Mouse (Mus musculus) midbrain, embryonic 14.5 days (tissue): ENCODE data around the gene Ankrd13b. TPM values are rescaled to one million over a fixed set of nuclear protein-coding genes. Genes with fewer than 3 reads are reported as not detected.
"Not testable (repeated sequence)": the region's sequence is repeated elsewhere in the genome, so short reads cannot be mapped to it uniquely, and the experiment has no call there.

Source experiments
- ATAC-seq: fragments of 200-750 bp; cut with Nextera tagmentation; 2 replicates; pipeline ENCODE4 v1.8.0; 2017; ENCODE audit warnings: moderate number of reproducible peaks, moderate library complexity; ENCODE audit not compliant: low FRiP score, low TSS enrichment
- DNase-seq: peaks from one replicate; pipeline ENCODE4 v3.0.0-alpha.2; 2015
- H3K27ac ChIP-seq: fragments of 300-500 bp; sonication (generic); replicated peaks from 2 replicates; pipeline ENCODE4 v1.5.1; 2014; ENCODE audit warnings: mild to moderate bottlenecking, low read depth, low read length, moderate library complexity
- H3K27me3 ChIP-seq: fragments of 300-500 bp; sonication (generic); 2 replicates; pipeline ENCODE4 v1.6.1; 2014; ENCODE audit warnings: low read length, control low read depth, mixed read lengths; ENCODE audit not compliant: control insufficient read depth, insufficient read depth
- H3K36me3 ChIP-seq: fragments of 300-500 bp; sonication (generic); 2 replicates; pipeline ENCODE4 v1.6.1; 2014; ENCODE audit warnings: low read length, control low read depth; ENCODE audit not compliant: control insufficient read depth, insufficient read depth
- H3K4me1 ChIP-seq: fragments of 300-500 bp; sonication (generic); 2 replicates; pipeline ENCODE4 v1.6.1; 2014; ENCODE audit warnings: mild to moderate bottlenecking, antibody characterized with exemption, low read length, control low read depth; ENCODE audit not compliant: control insufficient read depth, insufficient read depth
- H3K4me2 ChIP-seq: fragments of 300-500 bp; sonication (generic); 2 replicates; pipeline ENCODE4 v1.6.1; 2014; ENCODE audit warnings: mild to moderate bottlenecking, low read length, moderate library complexity
- H3K4me3 ChIP-seq: fragments of 300-500 bp; sonication (generic); replicated peaks from 2 replicates; pipeline ENCODE4 v1.5.1; 2014; ENCODE audit warnings: low read depth, low read length
- H3K9ac ChIP-seq: fragments of 300-500 bp; sonication (generic); replicated peaks from 2 replicates; pipeline ENCODE4 v1.6.1; 2014; ENCODE audit warnings: mild to moderate bottlenecking, low read length, moderate library complexity
- H3K9me3 ChIP-seq: fragments of 300-500 bp; sonication (generic); 2 replicates; pipeline ENCODE4 v1.6.1; 2016; ENCODE audit warnings: low read length, control low read depth, mixed read lengths; ENCODE audit not compliant: control insufficient read depth
- WGBS: fragments of 180-500 bp; shearing (Covaris S2); extraction: QIAGEN DNeasy Blood & Tissue Kit; methylation state at CpG from one replicate; pipeline ENCODE4 v1.1.7; 2014; 5-methylcytosine and 5-hydroxymethylcytosine counted together
- polyA plus RNA-seq: library from polyadenylated mRNA; unstranded; fragments of >200 nt; fragmentation: Nextera tagmentation; extraction: Ambion mirVana; gene quantifications from 2 replicates; pipeline ENCODE4 v1.2.1, GENCODE M21; 2014

Gene Ankrd13b
- 42.6 and 43.7 TPM in 2 replicates for polyA plus RNA-seq

- peak; percentile 92 for DNase-seq
Observed at GRCm38 (mm10) chr11:77489591-77490235, at the start of gene Ankrd13b. Ankrd13b (minus strand) TSS chr11:77489678.

GRCm38 (mm10) chr11:77532202-77532846 is 42.8 kb upstream of the Ankrd13b start:
- WGBS: 94% methylated on average over 4 of the region's 4 CpGs
- H3K4me2 ChIP-seq: no peak overlapping the region

More at GRCm38 (mm10) chr11:77489591-77490235, at the start of gene Ankrd13b:
- Histone ChIP-seq H3K4me2 (peak within 1 kb of the TSS; percentile 81), H3K9ac (peak within 1 kb of the TSS; percentile 98), H3K36me3 (no peaks in the 10 kb centered on the region), H3K9me3 (no peaks in the 10 kb centered on the region), H3K27me3 (no peaks in the 10 kb centered on the region), H3K4me1 (peaks cover 64% of the 10 kb centered on the region), H3K27ac (peak within 1 kb of the TSS; percentile 93), H3K4me3 (peak within 1 kb of the TSS; percentile 95)
- under 1% methylated on average over 48 of the region's 87 CpGs for WGBS
- peak; percentile 65 for ATAC-seq

GRCm38 (mm10) chr11:77530862-77531261 is 41.4 kb upstream of the Ankrd13b start:
- H3K27me3 ChIP-seq: no peaks in the 10 kb centered on the region

More at GRCm38 (mm10) chr11:77532202-77532846, 42.8 kb upstream of the Ankrd13b start:
- no peak overlapping the region for H3K27ac ChIP-seq
- H3K4me3 ChIP-seq: no peak overlapping the region
- no peaks in the 10 kb centered on the region for H3K27me3 ChIP-seq
- H3K36me3 ChIP-seq: peaks cover 22% of the 10 kb centered on the region
- H3K9me3 ChIP-seq: no peaks in the 10 kb centered on the region
- no peaks in the 10 kb centered on the region for H3K4me1 ChIP-seq
- no peak for ATAC-seq
- no peak for DNase-seq
- H3K9ac ChIP-seq: no peak overlapping the region

GRCm38 (mm10) chr11:77529644-77530043 is 40.2 kb upstream of the Ankrd13b start:
- H3K36me3 ChIP-seq: 0 out of 2 replicates have a peak, but pooled peaks cover 5% of the 10 kb centered on the region
- no peak for ATAC-seq
- H3K4me2 ChIP-seq: no peak overlapping the region
- 92% methylated on average over 3 of the region's 3 CpGs for WGBS
- no peaks in the 10 kb centered on the region for H3K27me3 ChIP-seq
- no peak for DNase-seq
- H3K27ac ChIP-seq: no peak overlapping the region
- H3K4me3 ChIP-seq: no peak overlapping the region
- H3K9ac ChIP-seq: no peak overlapping the region
- H3K4me1 ChIP-seq: no peaks in the 10 kb centered on the region
- H3K9me3 ChIP-seq: no peaks in the 10 kb centered on the region

More at GRCm38 (mm10) chr11:77530862-77531261, 41.4 kb upstream of the Ankrd13b start:
- ATAC-seq (no peak), DNase-seq (no peak)
- Histone ChIP-seq H3K4me2 (no peak overlapping the region), H3K4me1 (no peaks in the 10 kb centered on the region), H3K9ac (no peak overlapping the region), H3K27ac (no peak overlapping the region), H3K9me3 (no peaks in the 10 kb centered on the region), H3K36me3 (peaks cover 12% of the 10 kb centered on the region; the same call in 1 of the 2 replicates), H3K4me3 (no peak overlapping the region)
- WGBS: 93% methylated on average over 2 of the region's 2 CpGs

- H3K4me1 ChIP-seq, H3K27me3 ChIP-seq, H3K9me3 ChIP-seq, H3K27ac ChIP-seq, H3K36me3 ChIP-seq, DNase-seq, H3K4me2 ChIP-seq, H3K9ac ChIP-seq, H3K4me3 ChIP-seq, ATAC-seq: not testable (repeated sequence)
- WGBS: 91% methylated on average over 3 of the region's 3 CpGs
Observed at GRCm38 (mm10) chr11:77528420-77528819, 38.9 kb upstream of the Ankrd13b start.

- H3K9ac ChIP-seq: no peak overlapping the region
- DNase-seq (no peak), ATAC-seq (no peak)
- no peaks in the 10 kb centered on the region for H3K36me3 ChIP-seq
- H3K9me3 ChIP-seq: no peaks in the 10 kb centered on the region
- no peak overlapping the region for H3K27ac ChIP-seq
- no peak overlapping the region for H3K4me3 ChIP-seq
- WGBS: 80% methylated on average over 3 of the region's 3 CpGs
- H3K4me1 ChIP-seq: no peaks in the 10 kb centered on the region
- no peaks in the 10 kb centered on the region for H3K27me3 ChIP-seq
- no peak overlapping the region for H3K4me2 ChIP-seq
Observed at GRCm38 (mm10) chr11:77525804-77526486, 36.5 kb upstream of the Ankrd13b start.

GRCm38 (mm10) chr11:77520601-77521529 is 31.4 kb upstream of the Ankrd13b start:
- no peak overlapping the region for H3K27ac ChIP-seq
- WGBS: 47% methylated on average over 5 of the region's 5 CpGs
- H3K4me2 ChIP-seq: no peak overlapping the region
- no peaks in the 10 kb centered on the region for H3K9me3 ChIP-seq
- no peak overlapping the region for H3K9ac ChIP-seq
- H3K4me3 ChIP-seq: no peak overlapping the region
- H3K27me3 ChIP-seq: peaks cover 16% of the 10 kb centered on the region; the same call in 1 of the 2 replicates
- ATAC-seq (no peak), DNase-seq (peak; percentile 48)
- H3K4me1 ChIP-seq: peaks cover 7% of the 10 kb centered on the region; the same call in 1 of the 2 replicates
- no peaks in the 10 kb centered on the region for H3K36me3 ChIP-seq

- H3K27ac ChIP-seq: no peak within 1 kb of the TSS
- ATAC-seq: no peak
Observed at GRCm38 (mm10) chr11:77519043-77519442, 29.6 kb upstream of the Ankrd13b start, which contains the start of gene Gm10392. Gm10392 (minus strand) TSS chr11:77519198.

More at GRCm38 (mm10) chr11:77519043-77519442, 29.6 kb upstream of the Ankrd13b start, which contains the start of gene Gm10392:
- H3K4me1 ChIP-seq: peaks cover 24% of the 10 kb centered on the region
- DNase-seq: no peak
- H3K36me3 ChIP-seq: no peaks in the 10 kb centered on the region
- H3K27me3 ChIP-seq: peaks cover 25% of the 10 kb centered on the region; the same call in 1 of the 2 replicates
- WGBS: 79% methylated on average over 5 of the region's 5 CpGs
- no peak within 1 kb of the TSS for H3K9ac ChIP-seq
- no peaks in the 10 kb centered on the region for H3K9me3 ChIP-seq
- no peak within 1 kb of the TSS for H3K4me2 ChIP-seq
- no peak within 1 kb of the TSS for H3K4me3 ChIP-seq
